Mouse (Mus musculus): ENCODE data around the gene Krtap20-2.
"Not testable (repeated sequence)": the region's sequence is repeated elsewhere in the genome, so short reads cannot be mapped to it uniquely, and the experiment has no call there.

The Krtap20-2 gene

DNA sequence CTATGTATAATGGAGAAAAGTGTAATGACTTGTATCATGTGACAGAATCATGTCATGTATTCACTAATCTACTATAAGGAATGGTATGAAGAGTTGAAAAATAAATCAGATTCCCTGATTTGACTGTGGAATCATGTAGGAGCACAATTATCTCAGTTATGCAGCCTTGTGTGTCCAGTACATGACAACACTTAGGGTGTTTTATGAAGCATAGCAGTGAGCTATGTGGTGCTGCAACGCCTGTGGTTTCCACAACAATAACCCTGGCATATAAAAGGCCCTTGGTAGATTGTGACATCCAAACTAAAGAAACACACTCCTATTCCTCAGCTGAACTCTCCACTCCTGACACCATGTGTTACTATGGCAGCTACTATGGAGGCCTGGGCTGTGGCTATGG lies at the start of gene Krtap20-2:
Gene Krtap20-2 (plus strand): TSS at position 301 of the 400 bp plus-strand sequence.
- DNase-seq: no peak

GRCm38 (mm10) chr16:89157652-89158051 lies 48.0 kb upstream of the Krtap20-2 start, which contains the start of gene Gm9789:
TSS of gene Gm9789 (plus strand) at chr16:89157952.
- no peak for DNase-seq

DNA sequence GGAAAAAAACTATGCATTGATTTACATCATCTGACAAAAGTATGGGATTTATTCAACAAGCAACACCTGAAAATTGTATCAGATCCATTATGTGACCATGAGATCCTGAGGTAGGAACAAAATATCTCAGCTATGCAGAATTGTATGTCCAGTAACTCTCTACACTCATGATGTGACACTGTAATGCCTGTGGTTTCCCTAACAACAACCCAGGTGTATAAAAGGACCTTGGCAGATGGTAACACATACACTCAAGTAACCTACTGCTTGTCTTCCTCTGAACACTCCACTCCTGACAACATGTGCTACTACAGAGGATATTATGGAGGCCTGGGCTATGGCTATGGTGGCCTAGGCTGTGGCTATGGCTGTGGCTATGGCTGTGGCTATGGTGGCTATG lies 36.5 kb upstream of the Krtap20-2 start, which contains the start of gene Gm7735:
Gene Gm7735 (plus strand): TSS at position 301 of the 400 bp plus-strand sequence.
- not testable (repeated sequence) for DNase-seq

DNA sequence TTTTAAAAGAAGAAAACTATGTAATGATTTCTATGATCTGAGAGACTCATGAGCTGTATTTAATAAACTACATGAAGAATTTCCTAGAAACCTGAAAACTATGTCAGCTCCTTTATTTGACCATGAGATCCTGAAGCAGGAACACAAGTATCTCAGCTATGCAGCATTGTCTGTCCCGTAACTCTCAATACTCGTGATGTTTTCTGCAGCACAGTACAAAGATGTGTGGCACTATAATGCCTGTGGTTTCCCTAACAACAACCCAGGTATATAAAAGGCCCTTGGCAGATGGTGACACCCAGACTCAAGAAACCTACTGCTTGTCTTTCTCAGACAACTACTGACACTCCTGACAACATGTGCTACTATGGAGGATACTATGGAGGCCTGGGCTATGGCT lies 31.2 kb upstream of the Krtap20-2 start, which contains the start of gene 1110057P08Rik:
Gene 1110057P08Rik (plus strand): TSS at position 301 of the 400 bp plus-strand sequence.
- no peak for DNase-seq

- no peak for DNase-seq
Observed at GRCm38 (mm10) chr16:89188621-89189020, 17.0 kb upstream of the Krtap20-2 start.

Data from thymus, postnatal 4 days (tissue).